Mouse (Mus musculus) ZHBTc4 (cell line): ENCODE measurements around the gene Evi2b.
A peak's percentile ranks its signal among the peaks of the same experiment; 100 is the strongest.

Source experiments
- DNase-seq: peaks from one replicate; pipeline ENCODE4 v3.0.0-alpha.2; 2011; ENCODE audit warnings: low read depth, low spot score

Gene Evi2b

GRCm38 (mm10) chr11:79522944-79523343 lies 618 bp downstream of the Evi2b start:
- DNase-seq = no peak

- no peak for DNase-seq
Observed at GRCm38 (mm10) chr11:79521930-79522329, 1.6 kb downstream of the Evi2b start.

GRCm38 (mm10) chr11:79520772-79521171 lies 2.8 kb downstream of the Evi2b start:
- DNase-seq = no peak

- no peak for DNase-seq
Observed at GRCm38 (mm10) chr11:79519878-79520291, 3.7 kb downstream of the Evi2b start.

- DNase-seq = no peak
Observed at GRCm38 (mm10) chr11:79519299-79519698, 4.3 kb downstream of the Evi2b start.

- DNase-seq = no peak
Observed at GRCm38 (mm10) chr11:79515798-79516197, 7.8 kb downstream of the Evi2b start.

GRCm38 (mm10) chr11:79515331-79515730 lies 8.2 kb downstream of the Evi2b start:
- no peak for DNase-seq

- no peak for DNase-seq
Observed at GRCm38 (mm10) chr11:79511970-79512369, 11.6 kb downstream of the Evi2b start.

GRCm38 (mm10) chr11:79504506-79504905 lies 19.1 kb downstream of the Evi2b start:
- DNase-seq = no peak

- no peak for DNase-seq
Observed at GRCm38 (mm10) chr11:79503845-79504244, 19.7 kb downstream of the Evi2b start, which contains the start of gene Omg. Omg (minus strand) TSS chr11:79504084.

GRCm38 (mm10) chr11:79502917-79503316 lies 20.6 kb downstream of the Evi2b start:
- DNase-seq = no peak

GRCm38 (mm10) chr11:79494976-79495800 lies 28.4 kb downstream of the Evi2b start:
- DNase-seq = peak; percentile 5

GRCm38 (mm10) chr11:79484721-79485120 lies 38.8 kb downstream of the Evi2b start:
- DNase-seq = no peak

- peak; percentile 47 for DNase-seq
Observed at GRCm38 (mm10) chr11:79483876-79484528, 39.6 kb downstream of the Evi2b start.

- DNase-seq = no peak
Observed at GRCm38 (mm10) chr11:79483392-79483791, 40.2 kb downstream of the Evi2b start.

GRCm38 (mm10) chr11:79468097-79468496 lies 55.5 kb downstream of the Evi2b start:
- no peak for DNase-seq
